Mouse (Mus musculus) intestine, embryonic 15.5 days (tissue): Measurements from ENCODE around the gene P2ry13. TPM values are rescaled to one million over a fixed set of nuclear protein-coding genes. Genes with fewer than 3 reads are reported as not detected.

Experiments used
- ATAC-seq: fragments of 200-750 bp; cut with Nextera tagmentation; 2 replicates; pipeline ENCODE4 v1.8.0; 2017; ENCODE audit warnings: moderate TSS enrichment, moderate library complexity
- H3K27ac ChIP-seq: fragments of 300-500 bp; sonication (generic); 2 replicates; pipeline ENCODE4 v1.5.1; 2015; ENCODE audit warnings: mild to moderate bottlenecking, inconsistent platforms
- H3K27me3 ChIP-seq: fragments of 300-500 bp; sonication (generic); replicated peaks from 2 replicates; pipeline ENCODE4 v1.6.1; 2015; ENCODE audit warnings: inconsistent platforms
- H3K36me3 ChIP-seq: fragments of 300-500 bp; sonication (generic); 2 replicates; pipeline ENCODE4 v1.6.1; 2015; ENCODE audit warnings: inconsistent platforms
- H3K4me1 ChIP-seq: fragments of 300-500 bp; sonication (generic); replicated peaks from 2 replicates; pipeline ENCODE4 v1.6.1; 2015; ENCODE audit warnings: inconsistent platforms
- H3K4me2 ChIP-seq: fragments of 300-500 bp; sonication (generic); replicated peaks from 2 replicates; pipeline ENCODE4 v1.6.1; 2015; ENCODE audit warnings: mild to moderate bottlenecking, inconsistent platforms
- H3K4me3 ChIP-seq: fragments of 300-500 bp; sonication (generic); replicated peaks from 2 replicates; pipeline ENCODE4 v1.5.1; 2015; ENCODE audit warnings: inconsistent platforms
- H3K9ac ChIP-seq: fragments of 300-500 bp; sonication (generic); 2 replicates; pipeline ENCODE4 v1.6.1; 2015; ENCODE audit warnings: inconsistent platforms
- H3K9me3 ChIP-seq: fragments of 300-500 bp; sonication (generic); 2 replicates; pipeline ENCODE4 v1.6.1; 2016; ENCODE audit warnings: inconsistent platforms
- WGBS: fragments of 180-500 bp; shearing (Covaris S2); methylation state at CpG from one replicate; pipeline ENCODE4 v1.1.7; 2015; 5-methylcytosine and 5-hydroxymethylcytosine counted together
- polyA plus RNA-seq: library from polyadenylated mRNA; unstranded; fragments of >200 nt; fragmentation: Nextera tagmentation; extraction: Ambion mirVana; gene quantifications from 2 replicates; pipeline ENCODE4 v1.2.1, GENCODE M21; 2015

P2ry13 gene
- polyA plus RNA-seq, result 1.2 and 1.6 TPM in 2 replicates

- no peak within 1 kb of the TSS for H3K9ac ChIP-seq
- 90% methylated on average over 6 of the region's 6 CpGs for WGBS
- 0 out of 2 replicates have a peak, but pooled peaks cover 3% of the 10 kb centered on the region for H3K4me1 ChIP-seq
- H3K36me3 ChIP-seq, result no peaks in the 10 kb centered on the region
- no peak within 1 kb of the TSS for H3K4me2 ChIP-seq
- no peaks in the 10 kb centered on the region for H3K27me3 ChIP-seq
- no peak within 1 kb of the TSS for H3K27ac ChIP-seq
- no peak within 1 kb of the TSS for H3K4me3 ChIP-seq
- no peaks in the 10 kb centered on the region for H3K9me3 ChIP-seq
- ATAC-seq, result no peak
Measured at GRCm38 (mm10) chr3:59210727-59211126, at the start of gene P2ry13. Gene P2ry13, minus strand, starts transcription at chr3:59210882.

DNA sequence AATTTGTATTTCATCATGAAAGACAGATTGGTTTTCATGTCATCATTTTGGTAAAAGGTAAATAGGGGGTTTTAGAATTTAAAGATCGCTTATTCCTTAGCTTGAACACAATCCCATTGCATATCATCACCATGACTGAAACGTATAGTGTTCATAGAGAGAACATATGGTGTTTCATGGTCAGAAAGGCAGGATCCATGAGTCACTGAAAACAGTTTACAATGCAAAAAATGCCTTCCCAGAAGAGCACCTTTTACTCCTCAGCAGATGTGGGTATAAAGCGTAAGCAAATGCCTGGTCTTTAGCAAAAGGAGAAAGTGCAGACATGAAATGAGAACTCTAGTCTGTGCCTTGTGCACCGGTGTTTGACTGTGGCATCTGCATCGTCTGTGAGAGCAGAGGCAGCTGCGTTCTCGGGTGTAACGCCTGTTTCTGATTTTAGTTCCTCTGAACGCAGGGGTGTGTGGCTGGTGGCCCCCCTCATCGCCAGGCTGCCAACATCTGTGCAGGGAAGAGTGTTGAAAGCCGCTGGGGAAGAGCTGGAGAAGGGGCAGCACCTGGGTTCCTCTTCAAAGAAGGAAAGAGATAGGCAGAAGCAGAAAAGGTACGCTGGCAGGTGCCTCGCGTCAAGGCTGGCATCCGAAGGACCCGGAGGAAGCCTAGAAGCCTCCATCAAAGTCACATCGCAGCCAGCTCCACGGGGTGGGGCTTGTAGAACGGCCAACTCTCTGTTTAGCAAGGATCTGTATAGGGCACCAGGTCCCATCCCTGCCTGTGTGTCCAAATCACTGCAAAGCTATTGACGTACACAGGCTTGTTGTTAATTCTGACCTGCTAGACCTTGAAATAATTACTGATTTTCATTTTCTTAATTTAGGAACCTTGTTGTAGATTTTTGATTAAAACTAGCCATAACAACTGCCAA, 47.3 kb upstream of the P2ry13 start:
- no peak overlapping the region for H3K9ac ChIP-seq
- H3K4me3 ChIP-seq, result no peak overlapping the region
- H3K27me3 ChIP-seq, result no peaks in the 10 kb centered on the region
- no peak overlapping the region for H3K27ac ChIP-seq
- 83% methylated on average over 20 of the region's 20 CpGs for WGBS
- no peaks in the 10 kb centered on the region for H3K36me3 ChIP-seq
- H3K4me1 ChIP-seq, result no peaks in the 10 kb centered on the region
- no peak overlapping the region for H3K4me2 ChIP-seq
- no peak for ATAC-seq
- no peaks in the 10 kb centered on the region for H3K9me3 ChIP-seq

- Histone ChIP-seq H3K9ac (no peak overlapping the region), H3K27me3 (no peaks in the 10 kb centered on the region), H3K9me3 (no peaks in the 10 kb centered on the region), H3K4me1 (no peaks in the 10 kb centered on the region), H3K27ac (no peak overlapping the region), H3K4me2 (no peak overlapping the region), H3K4me3 (no peak overlapping the region), H3K36me3 (no peaks in the 10 kb centered on the region)
- ATAC-seq, result no peak
- 95% methylated on average over 1 of the region's 1 CpGs for WGBS
Measured at GRCm38 (mm10) chr3:59250454-59250853, 39.8 kb upstream of the P2ry13 start.

- Histone ChIP-seq H3K9me3 (no peaks in the 10 kb centered on the region), H3K27ac (no peak overlapping the region), H3K36me3 (no peaks in the 10 kb centered on the region), H3K4me3 (no peak overlapping the region), H3K4me2 (no peak overlapping the region), H3K4me1 (no peaks in the 10 kb centered on the region), H3K27me3 (no peaks in the 10 kb centered on the region), H3K9ac (no peak overlapping the region)
- WGBS, result 86% methylated on average over 6 of the region's 6 CpGs
- no peak for ATAC-seq
Measured at GRCm38 (mm10) chr3:59248031-59248430, 37.3 kb upstream of the P2ry13 start.

DNA sequence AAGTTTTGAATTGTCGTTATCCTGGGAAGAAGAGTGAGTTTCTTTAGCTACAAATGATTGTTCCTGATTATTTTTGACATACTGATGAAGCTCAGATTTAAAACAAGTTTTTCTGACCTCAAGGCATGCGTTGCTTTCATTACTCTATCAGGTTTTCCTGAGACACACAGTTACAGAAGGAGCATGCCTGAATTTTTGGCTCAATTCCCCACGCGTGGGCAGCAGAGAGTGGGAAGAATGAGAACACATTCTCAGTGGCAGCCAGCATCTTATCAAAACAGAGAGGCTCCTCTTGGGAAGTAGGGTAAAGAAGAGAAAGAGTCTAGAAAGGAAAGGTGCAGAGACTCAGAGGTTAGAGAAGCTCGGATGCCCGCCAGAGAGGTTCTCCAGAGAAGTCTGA, 32.7 kb upstream of the P2ry13 start:
- ATAC-seq, result no peak
- H3K4me3 ChIP-seq, result no peak overlapping the region
- no peaks in the 10 kb centered on the region for H3K27me3 ChIP-seq
- H3K4me1 ChIP-seq, result no peaks in the 10 kb centered on the region
- H3K4me2 ChIP-seq, result no peak overlapping the region
- no peak overlapping the region for H3K9ac ChIP-seq
- H3K9me3 ChIP-seq, result no peaks in the 10 kb centered on the region
- WGBS, result 76% methylated on average over 6 of the region's 6 CpGs
- H3K27ac ChIP-seq, result no peak overlapping the region
- H3K36me3 ChIP-seq, result no peaks in the 10 kb centered on the region

DNA sequence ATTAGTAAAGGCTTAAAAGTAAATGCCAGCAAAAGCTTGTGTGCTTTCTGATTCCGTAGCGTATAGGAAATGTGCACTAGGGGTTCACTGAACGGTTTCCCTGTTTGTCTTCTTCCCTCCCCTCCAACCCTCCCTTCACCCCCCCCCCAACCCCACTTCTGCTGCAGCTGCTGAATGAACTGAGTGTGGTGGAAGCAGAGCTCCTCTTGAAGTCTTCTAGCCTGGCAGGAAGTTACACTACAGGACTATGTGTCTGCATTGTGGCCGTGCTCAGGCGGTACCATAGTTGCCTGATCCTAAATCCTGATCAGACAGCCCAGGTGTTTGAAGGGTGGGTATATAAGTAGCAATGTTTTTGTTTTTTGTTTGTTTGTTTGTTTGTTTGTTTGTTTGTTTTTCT, 24.2 kb upstream of the P2ry13 start:
- 61% methylated on average over 5 of the region's 5 CpGs for WGBS
- no peaks in the 10 kb centered on the region for H3K27me3 ChIP-seq
- H3K4me1 ChIP-seq, result no peaks in the 10 kb centered on the region
- no peak overlapping the region for H3K27ac ChIP-seq
- no peaks in the 10 kb centered on the region for H3K9me3 ChIP-seq
- no peaks in the 10 kb centered on the region for H3K36me3 ChIP-seq
- H3K4me3 ChIP-seq, result no peak overlapping the region
- no peak overlapping the region for H3K4me2 ChIP-seq
- ATAC-seq, result no peak
- H3K9ac ChIP-seq, result no peak overlapping the region

- ATAC-seq, result no peak
- H3K36me3 ChIP-seq, result no peaks in the 10 kb centered on the region
- H3K4me1 ChIP-seq, result 0 out of 2 replicates have a peak, but pooled peaks cover 5% of the 10 kb centered on the region
- no peaks in the 10 kb centered on the region for H3K9me3 ChIP-seq
- WGBS, result 71% methylated on average over 3 of the region's 3 CpGs
- H3K4me2 ChIP-seq, result no peak overlapping the region
- no peak overlapping the region for H3K9ac ChIP-seq
- no peak overlapping the region for H3K4me3 ChIP-seq
- H3K27me3 ChIP-seq, result no peaks in the 10 kb centered on the region
- H3K27ac ChIP-seq, result no peak overlapping the region
Measured at GRCm38 (mm10) chr3:59230912-59231311, 20.2 kb upstream of the P2ry13 start.

DNA sequence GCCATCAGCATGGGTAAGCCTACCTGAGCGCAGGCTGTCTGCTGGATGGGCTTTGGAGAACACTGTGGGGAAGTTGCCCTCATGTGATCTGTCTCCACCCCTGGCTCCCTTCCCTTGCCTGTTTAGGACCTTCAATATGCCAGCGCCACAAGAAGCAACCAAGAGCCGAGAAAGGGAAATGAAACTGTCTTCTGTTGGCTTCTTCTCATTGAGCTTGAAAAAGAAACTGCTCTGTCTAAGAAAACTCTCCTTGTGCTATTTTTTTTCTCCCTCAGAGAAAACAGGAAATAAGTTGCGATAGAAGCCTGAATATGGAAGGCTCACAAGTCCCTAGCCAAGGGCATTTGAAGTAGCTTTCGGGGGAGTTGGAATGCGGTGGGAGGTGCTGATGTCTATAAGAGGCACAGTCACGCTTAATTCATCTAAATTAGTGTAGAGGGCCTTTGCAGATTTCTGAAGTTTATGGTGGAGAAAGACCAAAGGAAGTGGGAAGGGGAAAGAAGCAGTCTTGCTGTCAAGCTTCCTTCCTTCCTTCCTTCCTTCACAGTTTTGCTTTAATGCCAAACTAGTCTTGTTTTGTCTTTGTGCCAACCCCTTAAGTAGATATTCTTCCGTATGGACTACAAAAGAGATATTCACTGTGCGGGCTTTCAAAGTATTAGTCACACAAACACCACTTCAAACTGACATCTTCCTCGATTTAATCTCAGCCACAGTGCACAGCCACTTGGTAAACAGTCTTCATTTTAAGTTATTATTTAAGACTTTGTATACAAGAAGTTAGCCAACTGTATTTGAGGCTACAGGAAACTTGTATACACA, 18.3 kb upstream of the P2ry13 start:
- H3K4me3 ChIP-seq, result no peak overlapping the region
- ATAC-seq, result peak; percentile 41
- WGBS, result 46% methylated on average over 10 of the region's 10 CpGs
- no peaks in the 10 kb centered on the region for H3K9me3 ChIP-seq
- H3K27me3 ChIP-seq, result no peaks in the 10 kb centered on the region
- H3K36me3 ChIP-seq, result no peaks in the 10 kb centered on the region
- H3K4me1 ChIP-seq, result 0 out of 2 replicates have a peak, but pooled peaks cover 5% of the 10 kb centered on the region
- H3K9ac ChIP-seq, result no peak overlapping the region
- peak overlapping the region; percentile 58; the same call in 1 of the 2 replicates for H3K27ac ChIP-seq
- peak overlapping the region; percentile 22; the same call in 1 of the 2 replicates for H3K4me2 ChIP-seq

DNA sequence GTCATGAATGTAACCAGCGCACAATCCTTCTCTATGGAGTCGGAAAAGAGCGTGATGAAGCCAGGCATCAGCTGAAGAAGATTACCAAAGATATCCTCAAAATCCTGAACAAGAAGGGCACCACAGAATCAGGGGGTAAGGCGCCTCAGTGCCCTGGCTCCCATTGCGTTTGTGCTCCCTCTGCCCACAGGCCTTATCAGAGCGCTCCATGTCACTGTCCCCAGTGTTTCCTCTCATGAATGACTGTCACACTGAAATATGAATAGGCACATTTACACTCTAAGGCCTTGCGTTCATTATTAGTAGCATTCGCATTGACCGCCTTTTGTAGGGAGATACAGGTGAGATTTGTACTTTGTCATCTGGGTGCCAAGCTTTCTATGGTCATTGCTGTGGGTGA, 17.0 kb upstream of the P2ry13 start:
- Histone ChIP-seq H3K4me1 (0 out of 2 replicates have a peak, but pooled peaks cover 5% of the 10 kb centered on the region), H3K27ac (no peak overlapping the region), H3K27me3 (no peaks in the 10 kb centered on the region), H3K36me3 (no peaks in the 10 kb centered on the region), H3K4me3 (no peak overlapping the region), H3K9ac (no peak overlapping the region), H3K4me2 (no peak overlapping the region), H3K9me3 (no peaks in the 10 kb centered on the region)
- WGBS, result 96% methylated on average over 9 of the region's 9 CpGs
- no peak for ATAC-seq

DNA sequence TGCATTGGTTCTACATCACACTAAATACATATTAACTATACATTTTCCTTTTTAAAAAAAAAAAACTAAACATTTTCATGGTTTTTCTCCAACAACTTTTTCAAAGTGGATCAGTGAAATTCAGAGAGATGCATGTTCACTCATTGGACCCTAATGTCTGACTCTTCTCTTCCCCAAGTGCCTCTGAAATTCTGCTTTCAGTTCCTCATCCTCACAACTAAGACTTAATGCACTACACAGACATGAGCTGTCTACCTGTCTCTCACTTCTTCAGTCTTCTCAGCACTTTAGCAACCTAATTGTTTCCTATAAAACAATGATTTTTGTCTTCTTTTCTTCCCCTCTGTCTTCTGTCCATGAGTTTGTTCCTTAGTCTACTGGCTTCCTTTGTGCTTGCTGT, 14.7 kb upstream of the P2ry13 start:
- H3K36me3 ChIP-seq, result no peaks in the 10 kb centered on the region
- H3K27me3 ChIP-seq, result no peaks in the 10 kb centered on the region
- no peak overlapping the region for H3K27ac ChIP-seq
- H3K4me2 ChIP-seq, result no peak overlapping the region
- 0 out of 2 replicates have a peak, but pooled peaks cover 5% of the 10 kb centered on the region for H3K4me1 ChIP-seq
- no peaks in the 10 kb centered on the region for H3K9me3 ChIP-seq
- no peak overlapping the region for H3K9ac ChIP-seq
- ATAC-seq, result no peak
- H3K4me3 ChIP-seq, result no peak overlapping the region

DNA sequence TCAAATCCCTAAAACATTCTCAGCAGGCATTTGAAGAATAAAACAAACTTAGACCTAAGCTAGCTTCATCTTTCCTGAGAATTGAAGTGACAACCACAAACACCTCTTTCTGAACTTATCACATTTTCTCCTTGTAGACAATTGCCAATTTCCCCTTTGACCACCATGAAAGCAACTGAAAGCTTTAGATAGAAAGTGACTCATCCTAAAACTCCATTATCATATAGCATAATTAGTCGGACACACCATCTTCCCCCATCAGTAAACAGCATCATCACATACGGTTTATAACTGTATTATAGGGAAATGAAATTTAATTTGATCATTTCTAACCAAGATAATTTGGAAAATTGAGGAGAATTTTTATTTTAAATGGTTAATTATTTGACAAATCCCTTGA, 11.6 kb upstream of the P2ry13 start:
- Histone ChIP-seq H3K4me2 (no peak overlapping the region), H3K4me3 (no peak overlapping the region)

DNA sequence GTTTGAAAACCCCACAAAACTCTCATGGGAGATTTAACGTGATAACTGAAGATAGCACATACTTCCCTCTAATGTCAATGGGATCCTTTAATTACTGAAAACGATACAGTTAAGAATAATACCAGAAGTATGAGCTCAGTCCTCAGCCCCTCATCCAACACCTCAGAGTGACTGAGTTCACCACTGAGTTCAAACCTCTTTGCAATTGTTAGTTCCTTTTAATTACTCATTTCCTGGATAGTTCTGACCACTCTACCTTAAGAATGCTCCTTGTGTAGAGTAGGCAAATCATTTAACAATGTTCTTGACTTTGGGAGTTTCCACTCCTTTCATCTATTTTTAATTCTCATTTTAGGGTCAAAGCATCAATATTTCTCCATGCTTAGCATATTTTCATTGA, 8.6 kb upstream of the P2ry13 start:
- Histone ChIP-seq H3K27ac (no peak overlapping the region), H3K9me3 (no peaks in the 10 kb centered on the region), H3K4me3 (no peak overlapping the region), H3K4me1 (no peaks in the 10 kb centered on the region), H3K9ac (no peak overlapping the region), H3K27me3 (no peaks in the 10 kb centered on the region), H3K4me2 (no peak overlapping the region), H3K36me3 (no peaks in the 10 kb centered on the region)
- WGBS, result 84% methylated on average over 2 of the region's 2 CpGs
- no peak for ATAC-seq

More for the DNA sequence above, 11.6 kb upstream of the P2ry13 start:
- WGBS, result 76% methylated on average over 2 of the region's 2 CpGs
- no peak for ATAC-seq
- Histone ChIP-seq H3K4me1 (no peaks in the 10 kb centered on the region), H3K9me3 (no peaks in the 10 kb centered on the region), H3K36me3 (no peaks in the 10 kb centered on the region), H3K9ac (no peak overlapping the region), H3K27me3 (no peaks in the 10 kb centered on the region), H3K27ac (no peak overlapping the region)
